Mouse (Mus musculus) ES-Bruce4 (cell line): ENCODE results near the gene Serpina1b.

Experiments
- CTCF ChIP-seq: IDR thresholded peaks from one replicate; pipeline ENCODE4 v1.8.1; 2011; ENCODE audit warnings: low read depth, low read length
- EP300 ChIP-seq: IDR thresholded peaks from 2 replicates; pipeline ENCODE4 v1.6.1; 2011; ENCODE audit warnings: low read depth, low read length; ENCODE audit not compliant: insufficient read depth
- POLR2A ChIP-seq: IDR thresholded peaks from one replicate; pipeline ENCODE4 v1.8.1; 2011; ENCODE audit warnings: low read length; ENCODE audit not compliant: insufficient read depth

- TF ChIP-seq CTCF (no peak), EP300 (no peak), POLR2A (no peak)
These were observed 119.8 kb downstream of the Serpina1b start for GRCm38 (mm10) chr12:103710405-103710804.
